Mouse (Mus musculus) liver, embryonic 14.5 days (tissue): ENCODE data around the gene Ciao2b.

Experiments
- CTCF ChIP-seq: IDR thresholded peaks from 2 replicates; pipeline ENCODE4 v1.5.1; 2016; ENCODE audit warnings: antibody characterized with exemption, low read depth, control low read depth
- EP300 ChIP-seq: IDR thresholded peaks from 2 replicates; pipeline ENCODE4 v1.6.1; 2016; ENCODE audit warnings: antibody characterized with exemption, low read depth

- TF ChIP-seq CTCF (no peak), EP300 (no peak)
Observed at GRCm38 (mm10) chr8:104629306-104630110, 12.3 kb downstream of the Ciao2b start.
